Mouse (Mus musculus): ENCODE measurements around the gene Tctn3.

DNA sequence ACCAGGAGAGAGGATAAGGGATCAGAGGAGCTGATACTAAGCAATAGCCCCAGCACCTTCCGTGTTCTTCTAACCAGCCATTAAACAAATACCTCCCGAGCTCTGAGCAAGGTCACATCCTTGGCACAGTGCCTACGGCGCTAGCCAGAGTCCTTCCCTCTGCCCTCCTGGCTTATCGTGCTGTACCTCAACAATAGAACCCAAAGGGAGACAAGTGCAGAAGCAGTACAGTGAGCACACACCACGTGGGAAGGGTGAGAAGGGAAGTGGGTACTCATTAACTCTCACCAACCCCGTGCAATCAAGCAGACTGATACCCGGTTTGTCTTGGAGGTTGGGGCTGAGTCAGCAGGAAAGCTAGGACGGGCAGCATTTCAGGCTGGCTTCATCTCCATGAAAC lies 41.3 kb downstream of the Tctn3 start:
- TF ChIP-seq POLR2A (IDR thresholded peaks at IDR 0.05; ENCODE audit: control insufficient read depth, low read depth, low read length) (no peak), CTCF (IDR thresholded peaks at IDR 0.05; ENCODE audit: control insufficient read depth, insufficient read depth, insufficient replicate concordance, low read depth, low read length) (no peak)

All from testis, adult 2 months (tissue).